In genomic region chr4:127985874-127986273, GRCm38 (mm10) we compare ENCODE assay signal across 12 mouse cellular contexts. TPM values are rescaled to one million over a fixed set of nuclear protein-coding genes. Genes with fewer than 3 reads are reported as not detected.
DNase-seq lines count a peak whose midpoint lies in the region; ATAC-seq lines count a peak whose summit lies in the region.
"Had no signal": no experiment of that assay in that cellular context is flagged by ENCODE, and none has a peak within 500 bp of the region (broad histone marks: within the 10 kb centered on the region; RNA-seq: fewer than 3 reads in every experiment).

No protein-coding gene starts in this region.

- peak; percentile 56 for DNase-seq in cerebellum, adult 9-11 months
- peak; percentile 54 to 71 for DNase-seq in frontal cortex, postnatal 14 days (ENCODE audit: low spot score in 2 of 2)
- DNase-seq in left cerebral cortex, postnatal 36 days (ENCODE audit: low spot score in 2 of 2), result peak; percentile 29 to 35
- DNase-seq in retina, postnatal 1 day, result peak; percentile 56
- no peak for DNase-seq in gastrocnemius, adult 8-10 months (ENCODE audit: low spot score in 2 of 2)
- DNase-seq in urinary bladder, postnatal 14 days (ENCODE audit: low spot score), result no peak
- DNase-seq: heart, postnatal 4 days had no signal

- ATAC-seq in cerebellum, adult (ENCODE audit: insufficient number of reproducible peaks, low FRiP score, low TSS enrichment), result no peak
- ATAC-seq in inflammation-experienced regulatory T-cells, adult 6 months, result no peak

- intact Hi-C loops in left cerebral cortex, postnatal 36 days (cut with DNase I), result loop anchor here (5.0 kb wide), 4 partner anchors 124 to 614 kb away; no protein-coding TSS in a partner anchor

RNA-seq across cellular contexts. Expression of gene Csmd2, which starts 1.8 kb away (rescaled TPM):
- total RNA-seq in left cerebral cortex, postnatal 36 days (2021), result 10 to 100 TPM; 48.3 to 73.3 TPM
- polyA plus RNA-seq in inflammation-experienced regulatory T-cells, adult 6 months (2017; shearing (Covaris generic)), result not detected
- not detected for total RNA-seq in gastrocnemius, adult 8-10 months (2022)
- polyA plus RNA-seq: erythroblast, embryonic 14.5 days had no signal

RNA-seq across cellular contexts. Expression of gene CK137956, which starts 15.1 kb away (rescaled TPM):
- 1 to 10 TPM; 1.3 to 1.8 TPM for total RNA-seq in left cerebral cortex, postnatal 36 days (2021)
- polyA plus RNA-seq in inflammation-experienced regulatory T-cells, adult 6 months (2017; shearing (Covaris generic)), result not detected
- not detected for total RNA-seq in gastrocnemius, adult 8-10 months (2022)
- total RNA-seq: heart, postnatal 4 days had no signal
- polyA plus RNA-seq: erythroblast, embryonic 14.5 days; limb, embryonic 13.5 days; small intestine, adult 2 months had no signal

Comparison
In these comparisons a context has a peak if more than half of its experiments do, and no peak if none do; other contexts are left out.
1. DNase-seq: peak in cerebellum, adult 9-11 months (single experiment), frontal cortex, postnatal 14 days (2 of 2), left cerebral cortex, postnatal 36 days (2 of 2) and retina, postnatal 1 day (single experiment); none in gastrocnemius, adult 8-10 months (0 of 2) and urinary bladder, postnatal 14 days (single experiment).
2. RNA of gene Csmd2, which starts 1.8 kb away (total RNA-seq): 48.3 to 73.3 TPM in left cerebral cortex, postnatal 36 days; not detected in gastrocnemius, adult 8-10 months; every median in the first group is over 10 times any median in the second.